ENCODE assay signal across 8 mouse cellular contexts in genomic region chr5:135077564-135078481, GRCm38 (mm10). TPM values are rescaled to one million over a fixed set of nuclear protein-coding genes. Genes with fewer than 3 reads are reported as not detected.
DNase-seq lines count a peak whose midpoint lies in the region; ATAC-seq and TF ChIP-seq lines count a peak whose summit lies in the region.

Vps37d (minus strand) TSS chr5:135078266.

- no peaks in the 10 kb centered on the region for H3K27me3 ChIP-seq in Patski
- H3K27me3 ChIP-seq in hindbrain, embryonic 15.5 days = no peaks in the 10 kb centered on the region

- CTCF ChIA-PET in Patski (lab: Charles Lee) = interaction anchor here (0.8 to 3.8 kb wide), 7 partner anchors 10 to 113 kb away, joined by 3 to 26 read pairs (median 7); no protein-coding TSS in a partner anchor

- H3K36me3 ChIP-seq in hindbrain, embryonic 15.5 days = peaks cover 6% of the 10 kb centered on the region; the same call in 1 of the 2 replicates

- peak within 1 kb of the TSS; percentile 93 for H3K27ac ChIP-seq in hindbrain, embryonic 15.5 days (replicated peaks)

- POLR2A ChIA-PET in Patski (lab: Charles Lee) = interaction anchor here (0.6 to 1.8 kb wide), 2 partner anchors 41 to 67 kb away, joined by 4 read pairs; no protein-coding TSS in a partner anchor

- peak within 1 kb of the TSS; percentile 100 for H3K9ac ChIP-seq in hindbrain, embryonic 15.5 days

- no peak for TF ChIP-seq CTCF in Patski (IDR thresholded peaks at IDR 0.05)

- DNase-seq in Patski (ENCODE audit: low read depth, low spot score) = peak; percentile 63
- DNase-seq in cerebellum, postnatal 14 days = peak; percentile 99
- DNase-seq in frontal cortex, postnatal 25 days (ENCODE audit: low spot score in 2 of 2) = peak; percentile 88 to 94
- DNase-seq in left cerebral cortex, adult 11 months (ENCODE audit: low spot score) = peak; percentile 87
- peak; percentile 93 to 95 for DNase-seq in lung, postnatal 4 days
- peak; percentile 90 for DNase-seq in retina, postnatal 7 days (ENCODE audit: low read depth, low spot score)
- peak; percentile 97 for DNase-seq in urinary bladder, adult 2 months (ENCODE audit: low spot score)

- H3K4me2 ChIP-seq in hindbrain, embryonic 15.5 days = peak within 1 kb of the TSS; percentile 81

- no peaks in the 10 kb centered on the region for H3K9me3 ChIP-seq in hindbrain, embryonic 15.5 days

- in situ Hi-C loops in Patski (cut with MboI; ENCODE audit: low pct_unique_long_range_greater_than_20kb) = no loop called here

- ATAC-seq in Patski = peak; percentile 70
- ATAC-seq in hindbrain, embryonic 15.5 days (ENCODE audit: low FRiP score, low read depth) = peak; percentile 84

- H3K4me3 ChIP-seq in hindbrain, embryonic 15.5 days = peak within 1 kb of the TSS; percentile 98

- H3K4me1 ChIP-seq in hindbrain, embryonic 15.5 days (replicated peaks) = peaks cover 21% of the 10 kb centered on the region

- WGBS in hindbrain, embryonic 15.5 days = 1% methylated on average over 60 of the region's 83 CpGs

RNA-seq across cellular contexts. Expression of gene Vps37d, which starts in this region (rescaled TPM):
- polyA plus RNA-seq in Patski (2021) = 18.1 TPM
- 37.3 and 43.0 TPM in 2 replicates for polyA plus RNA-seq in hindbrain, embryonic 15.5 days (2015; fragmentation: Nextera tagmentation; extraction: Ambion mirVana)
- 4.0 and 4.4 TPM in 2 replicates for polyA plus RNA-seq in urinary bladder, adult 2 months (2012; rRNA removed)

Comparison
In these comparisons a context has a peak if more than half of its experiments do, and no peak if none do; other contexts are left out.
1. Peak in every context shown above with its lines: DNase-seq, ATAC-seq, H3K4me3 ChIP-seq and H3K27ac ChIP-seq.